Mouse (Mus musculus) neural tube, embryonic 13.5 days (tissue): ENCODE data around the gene Olfr372. TPM values are rescaled to one million over a fixed set of nuclear protein-coding genes. Genes with fewer than 3 reads are reported as not detected.
"Not testable (repeated sequence)": the region's sequence is repeated elsewhere in the genome, so short reads cannot be mapped to it uniquely, and the experiment has no call there.

ENCODE experiments used
- ATAC-seq: fragments of 200-750 bp; cut with Nextera tagmentation; 2 replicates; pipeline ENCODE4 v1.8.0; 2017; ENCODE audit warnings: low read depth, mild to moderate bottlenecking, moderate TSS enrichment, moderate library complexity
- H3K27ac ChIP-seq: fragments of 300-500 bp; sonication (generic); replicated peaks from 2 replicates; pipeline ENCODE4 v1.5.1; 2015; ENCODE audit warnings: moderate library complexity, mild to moderate bottlenecking, inconsistent platforms
- H3K27me3 ChIP-seq: fragments of 300-500 bp; sonication (generic); 2 replicates; pipeline ENCODE4 v1.6.1; 2015; ENCODE audit warnings: mild to moderate bottlenecking, inconsistent platforms
- H3K36me3 ChIP-seq: fragments of 300-500 bp; sonication (generic); 2 replicates; pipeline ENCODE4 v1.6.1; 2015; ENCODE audit warnings: mild to moderate bottlenecking, inconsistent platforms
- H3K4me1 ChIP-seq: fragments of 300-500 bp; sonication (generic); replicated peaks from 2 replicates; pipeline ENCODE4 v1.6.1; 2015; ENCODE audit warnings: inconsistent platforms
- H3K4me2 ChIP-seq: fragments of 300-500 bp; sonication (generic); 2 replicates; pipeline ENCODE4 v1.6.1; 2015; ENCODE audit warnings: inconsistent platforms, mild to moderate bottlenecking, moderate library complexity
- H3K4me3 ChIP-seq: fragments of 300-500 bp; sonication (generic); 2 replicates; pipeline ENCODE4 v1.5.1; 2015; ENCODE audit warnings: mild to moderate bottlenecking, inconsistent platforms
- H3K9ac ChIP-seq: fragments of 300-500 bp; sonication (generic); 2 replicates; pipeline ENCODE4 v1.6.1; 2015; ENCODE audit warnings: moderate library complexity, mild to moderate bottlenecking, inconsistent platforms
- H3K9me3 ChIP-seq: fragments of 300-500 bp; sonication (generic); 2 replicates; pipeline ENCODE4 v1.6.1; 2016; ENCODE audit warnings: inconsistent platforms
- WGBS: fragments of 180-500 bp; shearing (Covaris S2); methylation state at CpG from one replicate; pipeline ENCODE4 v1.1.7; 2015; 5-methylcytosine and 5-hydroxymethylcytosine counted together
- polyA plus RNA-seq: library from polyadenylated mRNA; unstranded; fragments of >200 nt; fragmentation: Nextera tagmentation; extraction: Ambion mirVana; gene quantifications from 2 replicates; pipeline ENCODE4 v1.2.1, GENCODE M21; 2015

Gene Olfr372
- polyA plus RNA-seq, 1 experiment from 2014 or later, result not detected

DNA sequence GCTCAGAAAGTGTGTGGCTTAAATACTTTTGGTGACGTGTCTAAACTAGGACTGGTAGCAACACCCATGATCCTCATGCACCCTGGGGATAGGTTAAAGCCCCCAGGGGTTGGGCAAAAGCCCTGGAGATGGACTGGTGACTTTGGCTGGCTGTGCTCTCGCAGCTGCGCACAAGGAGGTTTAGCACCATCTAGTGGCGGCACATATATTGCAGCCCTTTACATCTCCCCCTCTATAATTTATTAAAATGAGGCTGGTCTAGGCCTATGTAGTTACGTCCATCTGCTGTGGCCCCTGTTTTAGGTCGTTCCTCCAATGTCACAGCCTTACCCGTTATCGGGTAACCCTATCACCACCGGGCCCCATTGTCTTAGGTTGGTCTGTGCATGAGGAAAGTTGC is 16.1 kb upstream of the Olfr372 start:
- H3K9ac ChIP-seq, H3K27me3 ChIP-seq, H3K4me2 ChIP-seq, ATAC-seq, H3K36me3 ChIP-seq, H3K4me1 ChIP-seq, H3K27ac ChIP-seq, H3K9me3 ChIP-seq, H3K4me3 ChIP-seq: not testable (repeated sequence)
- WGBS, result 19% methylated on average over 3 of the region's 9 CpGs

GRCm38 (mm10) chr8:72032926-72033325 is 8.1 kb upstream of the Olfr372 start:
- not testable (repeated sequence) for H3K9ac ChIP-seq, H3K4me3 ChIP-seq, ATAC-seq, H3K9me3 ChIP-seq, H3K27ac ChIP-seq, H3K4me1 ChIP-seq, H3K4me2 ChIP-seq, H3K36me3 ChIP-seq, H3K27me3 ChIP-seq
- WGBS, result 60% methylated on average over 4 of the region's 4 CpGs

GRCm38 (mm10) chr8:72042493-72042892 is 1.5 kb downstream of the Olfr372 start:
- 77% methylated on average over 1 of the region's 1 CpGs for whole genome bisulfite sequencing
- no peak overlapping the region for H3K27ac ChIP-seq
- no peaks in the 10 kb centered on the region for H3K9me3 ChIP-seq
- H3K9ac ChIP-seq, result no peak overlapping the region
- no peak for ATAC-seq
- no peaks in the 10 kb centered on the region for H3K27me3 ChIP-seq
- H3K4me3 ChIP-seq, result no peak overlapping the region
- no peaks in the 10 kb centered on the region for H3K36me3 ChIP-seq
- H3K4me2 ChIP-seq, result no peak overlapping the region
- H3K4me1 ChIP-seq, result no peaks in the 10 kb centered on the region

- not testable (repeated sequence) for ATAC-seq, H3K9me3 ChIP-seq, H3K9ac ChIP-seq, H3K27me3 ChIP-seq, H3K36me3 ChIP-seq, H3K4me1 ChIP-seq, H3K27ac ChIP-seq, H3K4me3 ChIP-seq, H3K4me2 ChIP-seq
These were observed 13.6 kb downstream of the Olfr372 start for GRCm38 (mm10) chr8:72054633-72055032.

- not testable (repeated sequence) for ATAC-seq, H3K4me2 ChIP-seq, H3K27me3 ChIP-seq, H3K27ac ChIP-seq, H3K36me3 ChIP-seq, H3K9ac ChIP-seq, H3K4me1 ChIP-seq, H3K9me3 ChIP-seq, H3K4me3 ChIP-seq
- WGBS, result 87% methylated on average over 3 of the region's 4 CpGs
These were observed 16.6 kb downstream of the Olfr372 start for GRCm38 (mm10) chr8:72057643-72058042.

DNA sequence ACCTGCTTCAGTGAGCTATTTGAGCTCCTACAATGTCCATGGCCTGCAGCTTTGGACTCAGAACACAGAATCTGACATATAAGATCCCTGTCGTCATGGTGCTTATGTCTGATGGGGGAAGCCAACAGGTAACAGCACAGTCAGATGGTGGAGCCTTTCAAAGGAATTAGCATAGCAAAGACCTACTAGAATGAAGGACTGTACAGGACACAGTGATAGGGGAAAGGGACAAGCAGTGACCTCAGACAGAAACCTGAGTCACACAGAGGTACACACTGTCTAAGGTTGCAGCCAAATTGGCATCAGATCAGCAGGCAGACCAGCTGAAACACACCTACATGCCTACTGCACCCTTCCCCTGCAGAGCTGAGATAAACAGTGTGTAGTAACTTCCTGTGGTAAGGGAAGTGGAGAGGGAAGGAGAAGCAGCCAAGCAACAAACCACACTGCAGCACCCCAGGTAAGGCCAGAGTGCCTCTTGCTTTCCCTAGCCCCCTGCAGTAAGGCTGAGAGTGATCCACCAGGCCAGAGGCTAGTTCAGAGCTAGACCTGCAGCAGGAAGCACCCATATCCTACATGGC is 25.9 kb downstream of the Olfr372 start:
- not testable (repeated sequence) for H3K9ac ChIP-seq, H3K4me3 ChIP-seq, H3K4me1 ChIP-seq, H3K36me3 ChIP-seq, H3K27me3 ChIP-seq, ATAC-seq, H3K27ac ChIP-seq, H3K4me2 ChIP-seq, H3K9me3 ChIP-seq
- WGBS, result 80% methylated on average over 1 of the region's 1 CpGs

DNA sequence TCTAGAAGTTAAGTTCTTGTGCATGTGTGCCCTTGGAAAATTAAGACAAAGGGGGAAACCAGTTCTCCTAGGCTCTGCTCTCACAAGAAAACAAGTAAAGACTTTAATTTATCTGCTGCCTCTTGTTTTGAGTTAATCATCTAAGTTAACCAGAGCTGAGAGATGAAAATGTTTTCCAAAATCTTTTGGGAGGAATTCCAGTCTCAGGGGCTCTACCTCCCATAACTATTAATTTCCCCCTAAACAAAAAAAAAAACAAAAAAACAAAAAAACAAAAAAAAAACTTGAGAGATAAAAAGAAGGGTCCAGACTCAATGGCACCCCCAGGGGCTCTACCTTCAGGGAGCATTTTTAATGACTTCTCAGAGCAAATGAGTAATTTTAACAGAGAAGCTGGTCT is 41.9 kb downstream of the Olfr372 start, which contains the start of gene Olfr373:
Gene Olfr373 (plus strand): TSS at position 301 of the 400 bp plus-strand sequence.
- not testable (repeated sequence) for ATAC-seq, H3K9me3 ChIP-seq, H3K4me1 ChIP-seq, H3K36me3 ChIP-seq, H3K4me3 ChIP-seq, H3K27ac ChIP-seq, H3K4me2 ChIP-seq, H3K9ac ChIP-seq, H3K27me3 ChIP-seq

DNA sequence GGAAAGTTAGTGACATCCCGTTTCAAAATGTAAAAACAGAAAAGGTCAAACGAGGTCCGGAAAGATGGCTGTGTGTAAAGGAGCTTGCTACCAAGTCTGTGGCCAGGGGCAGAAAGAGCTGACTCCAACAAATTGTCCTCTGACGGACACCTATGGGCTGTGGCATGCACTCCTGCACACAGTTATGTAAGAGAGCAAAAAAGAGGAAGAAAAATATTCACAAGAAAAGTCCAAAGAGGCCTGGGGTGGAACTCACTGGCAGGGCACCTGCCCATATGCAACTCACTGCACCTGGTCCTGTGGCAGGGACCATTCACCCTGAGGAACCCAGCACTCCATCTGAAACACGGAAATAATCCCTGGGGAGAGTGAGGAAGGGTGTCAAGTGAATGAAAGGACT is 43.7 kb downstream of the Olfr372 start:
- Histone ChIP-seq H3K4me3 (no peak overlapping the region), H3K36me3 (no peaks in the 10 kb centered on the region), H3K27me3 (no peaks in the 10 kb centered on the region), H3K9ac (no peak overlapping the region), H3K9me3 (no peaks in the 10 kb centered on the region), H3K4me1 (no peaks in the 10 kb centered on the region), H3K27ac (no peak overlapping the region), H3K4me2 (no peak overlapping the region)
- 70% methylated on average over 5 of the region's 5 CpGs for WGBS
- no peak for ATAC-seq

DNA sequence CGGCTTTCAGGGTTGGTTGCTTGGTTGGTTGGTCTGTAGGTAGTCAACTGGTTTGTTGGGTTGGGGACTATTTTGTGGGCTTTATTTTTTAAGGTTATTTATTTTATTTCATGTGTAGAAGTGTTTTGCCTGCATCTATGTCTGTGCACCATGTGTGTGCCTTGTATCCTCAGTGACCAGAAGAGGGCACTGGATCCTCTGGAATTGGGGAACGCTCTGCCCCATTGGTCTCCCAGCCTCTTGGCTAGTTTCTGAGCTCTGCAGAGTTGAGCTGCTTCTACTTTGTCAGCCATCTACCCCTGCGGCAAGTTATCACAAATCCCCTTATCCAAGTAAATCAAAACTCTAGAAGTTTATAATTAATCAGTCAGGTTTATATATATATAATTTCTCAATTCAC is 46.6 kb downstream of the Olfr372 start:
- 84% methylated on average over 3 of the region's 3 CpGs for WGBS
- H3K9me3 ChIP-seq, H3K9ac ChIP-seq, H3K36me3 ChIP-seq, H3K27me3 ChIP-seq, H3K4me3 ChIP-seq, H3K4me2 ChIP-seq, H3K27ac ChIP-seq, ATAC-seq, H3K4me1 ChIP-seq: not testable (repeated sequence)

DNA sequence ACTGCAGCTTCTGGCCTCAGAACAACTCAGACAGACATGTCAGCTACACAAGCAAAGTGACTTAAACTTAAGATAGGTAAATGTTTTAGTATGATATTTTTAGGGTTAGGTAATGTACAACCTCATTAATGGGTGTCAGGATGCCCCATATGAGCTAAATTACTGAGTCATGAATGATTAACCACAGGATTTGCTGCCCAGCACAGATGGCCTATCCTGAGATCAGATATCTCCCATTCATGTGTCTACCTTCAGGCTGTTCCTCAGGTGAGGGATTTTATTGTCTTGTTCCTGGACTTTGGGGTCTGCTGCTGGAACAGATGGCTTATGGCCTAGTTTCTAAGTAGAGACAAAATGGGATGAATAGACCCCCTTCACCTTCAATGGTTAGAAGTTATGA is 55.7 kb downstream of the Olfr372 start:
- not testable (repeated sequence) for H3K36me3 ChIP-seq, ATAC-seq, H3K4me2 ChIP-seq, H3K4me3 ChIP-seq, H3K9me3 ChIP-seq, H3K4me1 ChIP-seq, H3K9ac ChIP-seq, H3K27me3 ChIP-seq, H3K27ac ChIP-seq

DNA sequence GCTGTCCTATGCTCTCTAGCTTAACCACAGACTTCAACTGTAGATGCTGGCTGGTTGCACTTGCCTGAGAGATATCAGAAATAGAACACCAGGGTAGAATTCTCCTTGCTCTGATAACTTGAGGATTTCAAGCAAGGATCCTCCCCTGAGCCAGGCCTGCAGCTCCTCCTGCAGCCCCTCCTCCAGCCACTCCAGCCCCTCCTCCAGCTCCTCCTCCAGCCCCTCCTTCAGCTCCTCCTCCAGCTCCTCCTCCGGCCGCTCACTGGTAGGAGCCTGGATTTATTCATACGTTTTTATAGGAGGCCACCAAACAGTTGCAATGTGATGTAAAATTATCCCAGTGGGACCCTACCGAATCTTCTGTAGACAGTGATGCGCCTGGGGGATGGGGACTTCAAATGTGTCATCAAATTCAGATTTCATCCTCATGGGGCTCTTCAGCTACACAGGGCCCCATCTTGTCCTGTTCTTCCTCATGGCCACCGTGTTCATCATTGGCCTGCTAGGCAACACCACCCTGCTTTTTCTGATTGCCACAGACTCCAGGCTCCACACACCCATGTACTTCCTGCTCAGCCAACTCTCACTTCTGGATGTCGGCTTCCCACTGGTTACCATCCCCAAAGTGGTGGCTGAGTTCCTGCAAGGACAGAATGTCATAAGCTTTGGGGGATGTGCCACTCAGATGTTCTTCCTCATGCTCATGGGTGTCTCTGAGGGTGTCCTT is 58.5 kb downstream of the Olfr372 start:
- WGBS, result 49% methylated on average over 6 of the region's 7 CpGs
- ATAC-seq, H3K36me3 ChIP-seq, H3K4me2 ChIP-seq, H3K27me3 ChIP-seq, H3K9me3 ChIP-seq, H3K9ac ChIP-seq, H3K4me1 ChIP-seq, H3K27ac ChIP-seq, H3K4me3 ChIP-seq: not testable (repeated sequence)

GRCm38 (mm10) chr8:72105165-72105564 is 64.1 kb downstream of the Olfr372 start:
- H3K4me2 ChIP-seq, result no peak overlapping the region
- no peak overlapping the region for H3K27ac ChIP-seq
- H3K9me3 ChIP-seq, result peaks cover 8% of the 10 kb centered on the region; the same call in 1 of the 2 replicates
- WGBS, result 27% methylated on average over 4 of the region's 4 CpGs
- no peaks in the 10 kb centered on the region for H3K36me3 ChIP-seq
- H3K4me1 ChIP-seq, result no peaks in the 10 kb centered on the region
- H3K9ac ChIP-seq, result no peak overlapping the region
- no peak for ATAC-seq
- no peaks in the 10 kb centered on the region for H3K27me3 ChIP-seq
- H3K4me3 ChIP-seq, result no peak overlapping the region

DNA sequence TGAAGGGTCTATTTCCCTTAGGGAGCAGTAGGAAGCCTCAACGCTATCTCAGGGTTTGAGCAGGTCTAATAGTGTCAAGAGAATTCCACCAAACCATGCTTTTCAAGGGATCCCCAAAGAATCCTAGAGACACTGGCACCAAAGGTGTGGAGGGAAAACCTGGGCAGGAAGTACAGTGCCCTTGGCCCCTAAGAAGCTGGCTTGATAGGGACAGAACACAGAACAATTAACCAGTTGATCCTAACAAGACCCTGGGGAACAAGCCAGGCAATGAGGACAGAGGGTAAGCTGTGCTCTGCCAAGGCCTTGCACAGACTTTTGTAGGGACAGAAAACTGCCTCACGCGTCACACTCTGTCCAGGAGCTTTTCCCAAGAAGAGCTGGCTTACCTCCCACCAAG is 65.7 kb downstream of the Olfr372 start, which contains the start of gene Olfr374:
Gene Olfr374 (plus strand): TSS at position 301 of the 400 bp plus-strand sequence.
- no peak within 1 kb of the TSS for H3K4me2 ChIP-seq
- peaks cover 8% of the 10 kb centered on the region; the same call in 1 of the 2 replicates for H3K9me3 ChIP-seq
- H3K9ac ChIP-seq, result no peak within 1 kb of the TSS
- 91% methylated on average over 3 of the region's 3 CpGs for WGBS
- H3K27me3 ChIP-seq, result no peaks in the 10 kb centered on the region
- no peaks in the 10 kb centered on the region for H3K4me1 ChIP-seq
- H3K27ac ChIP-seq, result no peak within 1 kb of the TSS
- ATAC-seq, result no peak
- no peak within 1 kb of the TSS for H3K4me3 ChIP-seq
- H3K36me3 ChIP-seq, result no peaks in the 10 kb centered on the region
